31 mouse cellular contexts compared by ENCODE assay signal in genomic region chr8:123188006-123188405, GRCm38 (mm10). TPM values are rescaled to one million over a fixed set of nuclear protein-coding genes. Genes with fewer than 3 reads are reported as not detected.
A peak's percentile ranks its signal among the peaks of the same experiment; 100 is the strongest.
DNase-seq lines count a peak whose midpoint lies in the region; ATAC-seq and TF ChIP-seq lines count a peak whose summit lies in the region.
"Had no signal": no experiment of that assay in that cellular context is flagged by ENCODE, and none has a peak within 500 bp of the region (broad histone marks: within the 10 kb centered on the region; RNA-seq: fewer than 3 reads in every experiment).

No protein-coding gene starts in this region.

- H3K36me3 ChIP-seq in embryonic facial prominence, embryonic 15.5 days, result no peaks in the 10 kb centered on the region
- H3K36me3 ChIP-seq in myocyte (ENCODE audit: control insufficient read depth, insufficient read depth), result no peaks in the 10 kb centered on the region
- no peaks in the 10 kb centered on the region for H3K36me3 ChIP-seq in intestine, embryonic 15.5 days
- H3K36me3 ChIP-seq: forebrain, embryonic 10.5 days; G1E; heart, embryonic 10.5 days; heart, embryonic 13.5 days; hindbrain, embryonic 12.5 days; hindbrain, embryonic 15.5 days had no signal

- no peak for DNase-seq in gastrocnemius, adult 2 months
- no peak for DNase-seq in gastrocnemius, postnatal 14 days
- no peak for DNase-seq in cerebellum, postnatal 14 days
- DNase-seq in cerebellum, postnatal 36 days, result no peak
- DNase-seq: adrenal gland, adult 2 months; adrenal gland, postnatal 25 days; B cell, adult 2 months; cerebellum, adult 18-20 months; cerebellum, adult 9-10 months; cerebellum, postnatal 25 days; embryo, embryonic 11 days; gastrocnemius, postnatal 36 days; heart, adult 2 months; heart, postnatal 14 days; kidney, adult 11 months had no signal

- no peak overlapping the region for H3K4me2 ChIP-seq in embryonic facial prominence, embryonic 15.5 days (replicated peaks)
- peak overlapping the region; percentile 24 for H3K4me2 ChIP-seq in myocyte (ENCODE audit: low read depth)
- H3K4me2 ChIP-seq in intestine, embryonic 15.5 days (replicated peaks), result no peak overlapping the region
- H3K4me2 ChIP-seq: forebrain, embryonic 13.5 days; heart, embryonic 13.5 days; hindbrain, embryonic 12.5 days; hindbrain, embryonic 15.5 days had no signal

- no peak for ATAC-seq in embryonic facial prominence, embryonic 15.5 days (ENCODE audit: insufficient number of reproducible peaks, low FRiP score, low TSS enrichment, low read depth)
- ATAC-seq in intestine, embryonic 15.5 days, result no peak
- ATAC-seq: forebrain, embryonic 13.5 days; forebrain, embryonic 16.5 days had no signal

- peak overlapping the region; percentile 84 for H3K27ac ChIP-seq in gastrocnemius, adult 2 months
- peak overlapping the region; percentile 87 for H3K27ac ChIP-seq in brown adipose tissue, adult 24 weeks (replicated peaks; ENCODE audit: low read depth, low read length)
- H3K27ac ChIP-seq in embryonic facial prominence, embryonic 15.5 days (replicated peaks), result peak overlapping the region; percentile 66; the same call in 1 of the 2 replicates
- H3K27ac ChIP-seq in intestine, embryonic 15.5 days, result no peak overlapping the region
- H3K27ac ChIP-seq: forebrain, embryonic 13.5 days; heart, adult 2 months; heart, embryonic 13.5 days; hindbrain, embryonic 12.5 days; hindbrain, embryonic 15.5 days had no signal

- H3K9me3 ChIP-seq in embryonic facial prominence, embryonic 15.5 days (replicated peaks), result no peaks in the 10 kb centered on the region
- no peaks in the 10 kb centered on the region for H3K9me3 ChIP-seq in intestine, embryonic 15.5 days
- H3K9me3 ChIP-seq: forebrain, embryonic 10.5 days; forebrain, embryonic 13.5 days; G1E; heart, embryonic 10.5 days; heart, embryonic 13.5 days; hindbrain, embryonic 12.5 days; hindbrain, embryonic 15.5 days had no signal

- intact Hi-C loops in gastrocnemius, adult 2 months (cut with DNase I), result no loop called here
- intact Hi-C loops in gastrocnemius, postnatal 14 days (cut with DNase I; ENCODE audit: low total_unique reads), result loop anchor here (5.0 kb wide), 1 partner anchor 41 kb away; no protein-coding TSS in a partner anchor

- 61% methylated on average over 2 of the region's 2 CpGs for WGBS in embryonic facial prominence, embryonic 15.5 days
- WGBS in intestine, embryonic 15.5 days, result 75% methylated on average over 2 of the region's 2 CpGs

- TF ChIP-seq POLR2A in myocyte (IDR thresholded peaks at IDR 0.05; ENCODE audit: insufficient read length, low read depth), result no peak

- no peaks in the 10 kb centered on the region for H3K79me2 ChIP-seq in myocyte (ENCODE audit: control insufficient read depth, insufficient read depth)

- H3K27me3 ChIP-seq in embryonic facial prominence, embryonic 15.5 days, result no peaks in the 10 kb centered on the region
- no peaks in the 10 kb centered on the region for H3K27me3 ChIP-seq in myocyte (ENCODE audit: control insufficient read depth, insufficient read depth, insufficient read length)
- no peaks in the 10 kb centered on the region for H3K27me3 ChIP-seq in intestine, embryonic 15.5 days (replicated peaks)
- H3K27me3 ChIP-seq: forebrain, embryonic 13.5 days; hindbrain, embryonic 12.5 days; hindbrain, embryonic 15.5 days had no signal

- no peak overlapping the region for H3ac ChIP-seq in myocyte (ENCODE audit: control insufficient read depth, insufficient read length)

- peaks cover 9% of the 10 kb centered on the region for H3K4me1 ChIP-seq in brown adipose tissue, adult 24 weeks (ENCODE audit: control insufficient read depth, insufficient read depth, insufficient read length, low read length)
- peaks cover 58% of the 10 kb centered on the region for H3K4me1 ChIP-seq in embryonic facial prominence, embryonic 15.5 days
- H3K4me1 ChIP-seq in intestine, embryonic 15.5 days (replicated peaks), result peaks cover 23% of the 10 kb centered on the region
- H3K4me1 ChIP-seq: hindbrain, embryonic 15.5 days had no signal

- TF ChIP-seq CTCF in gastrocnemius, adult 2 months (IDR thresholded peaks at IDR 0.05), result no peak

- peak overlapping the region; percentile 64 for H3K4me3 ChIP-seq in gastrocnemius, adult 2 months
- peak overlapping the region; percentile 49 for H3K4me3 ChIP-seq in brown adipose tissue, adult 24 weeks (ENCODE audit: insufficient read depth, low read depth, low read length)
- H3K4me3 ChIP-seq in embryonic facial prominence, embryonic 15.5 days (replicated peaks), result no peak overlapping the region
- no peak overlapping the region for H3K4me3 ChIP-seq in myocyte
- H3K4me3 ChIP-seq in intestine, embryonic 15.5 days (replicated peaks), result no peak overlapping the region
- H3K4me3 ChIP-seq: forebrain, embryonic 10.5 days; forebrain, embryonic 13.5 days; heart, embryonic 10.5 days; heart, embryonic 13.5 days; hindbrain, embryonic 12.5 days; hindbrain, embryonic 15.5 days had no signal

- no peak overlapping the region for H3K9ac ChIP-seq in embryonic facial prominence, embryonic 15.5 days
- H3K9ac ChIP-seq in intestine, embryonic 15.5 days, result no peak overlapping the region
- H3K9ac ChIP-seq: forebrain, embryonic 13.5 days; heart, embryonic 13.5 days; hindbrain, embryonic 12.5 days; hindbrain, embryonic 15.5 days had no signal

TF ChIP-seq in myocyte, 11 proteins besides CTCF, POLR2A, EP300 and RAD21:
- TF ChIP-seq E2F4 (IDR thresholded peaks at IDR 0.05; ENCODE audit: insufficient read depth) (no peak), MYOD1 (IDR thresholded peaks at IDR 0.05; ENCODE audit: control insufficient read depth in 1 of 3, insufficient read length in 2 of 3, low read depth in 2 of 3) (no peak), POLR2AphosphoS2 (IDR thresholded peaks at IDR 0.05; ENCODE audit: insufficient read length, low read depth) (no peak), TCF12 (IDR thresholded peaks at IDR 0.05; ENCODE audit: insufficient read depth, poor library complexity, severe bottlenecking) (no peak), SRF (IDR thresholded peaks at IDR 0.05; ENCODE audit: control insufficient read depth, insufficient read length, low read depth) (no peak), MAX (IDR thresholded peaks at IDR 0.05; ENCODE audit: low read depth) (no peak), USF1 (IDR thresholded peaks at IDR 0.05; ENCODE audit: low read depth) (no peak), REST (IDR thresholded peaks at IDR 0.05; ENCODE audit: insufficient read depth, insufficient read length) (no peak), TCF3 (IDR thresholded peaks at IDR 0.05; ENCODE audit: insufficient read length, low read depth) (no peak), MYOG (IDR thresholded peaks at IDR 0.05; ENCODE audit: control insufficient read depth in 1 of 3, insufficient read depth in 1 of 3, insufficient read length in 2 of 3, low read depth in 2 of 3) (no peak), CEBPB (IDR thresholded peaks at IDR 0.05; ENCODE audit: insufficient read depth, poor library complexity, severe bottlenecking) (no peak)

RNA-seq across cellular contexts. Expression of gene Dpep1, which starts 2.0 kb away (rescaled TPM):
- 10 to 100 TPM; 13.6 to 16.7 TPM for total RNA-seq in gastrocnemius, adult 2 months (2021)
- total RNA-seq in gastrocnemius, postnatal 14 days (2021), result 10 to 100 TPM; 11.8 to 20.9 TPM
- polyA plus RNA-seq in brown adipose tissue, adult 24 weeks (2012; ENCODE audit: insufficient read depth, insufficient read length, missing spikeins), result 29.4 and 31.2 TPM in 2 replicates
- 14.3 and 18.6 TPM in 2 replicates for polyA plus RNA-seq in embryonic facial prominence, embryonic 15.5 days (2015; fragmentation: Nextera tagmentation; extraction: Ambion mirVana)
- polyA plus RNA-seq in myocyte (2012; fragmentation: generic; extraction: Trizol), result 12.9 TPM
- 3.9 and 5.4 TPM in 2 replicates for polyA plus RNA-seq in intestine, embryonic 15.5 days (2015; fragmentation: Nextera tagmentation; extraction: Ambion mirVana)
- total RNA-seq: CH12.LX; granulocyte monocyte progenitor cell, adult 5-6 weeks; hematopoietic stem cell, adult 5-6 weeks had no signal
- polyA plus RNA-seq: cortical plate, adult 2 months; forebrain, embryonic 13.5 days; G1E had no signal

RNA-seq across cellular contexts. Expression of gene Chmp1a, which starts 24.6 kb away (rescaled TPM):
- total RNA-seq in gastrocnemius, adult 2 months (2021), result 10 to 100 TPM; 42.6 to 43.8 TPM
- 10 to 100 TPM; 41.6 to 53.3 TPM for total RNA-seq in gastrocnemius, postnatal 14 days (2021)
- polyA plus RNA-seq in brown adipose tissue, adult 24 weeks (2012; ENCODE audit: insufficient read depth, insufficient read length, missing spikeins), result 34.7 and 39.5 TPM in 2 replicates
- 165 TPM in 2 replicates for polyA plus RNA-seq in embryonic facial prominence, embryonic 15.5 days (2015; fragmentation: Nextera tagmentation; extraction: Ambion mirVana)
- 114 TPM for polyA plus RNA-seq in myocyte (2012; fragmentation: generic; extraction: Trizol)
- polyA plus RNA-seq in intestine, embryonic 15.5 days (2015; fragmentation: Nextera tagmentation; extraction: Ambion mirVana), result 142 and 148 TPM in 2 replicates

RNA-seq across cellular contexts. Expression of gene Spata33, which starts 24.6 kb away (rescaled TPM):
- total RNA-seq in gastrocnemius, adult 2 months (2021), result 1 to 10 TPM; 1.2 to 1.8 TPM
- 1 to 10 TPM; 1.6 to 1.8 TPM for total RNA-seq in gastrocnemius, postnatal 14 days (2021)
- 5.8 TPM in 1 of 2 replicates, not detected in the other for polyA plus RNA-seq in brown adipose tissue, adult 24 weeks (2012; ENCODE audit: insufficient read depth, insufficient read length, missing spikeins)
- polyA plus RNA-seq in embryonic facial prominence, embryonic 15.5 days (2015; fragmentation: Nextera tagmentation; extraction: Ambion mirVana), result 6.9 and 9.8 TPM in 2 replicates
- 2.5 TPM for polyA plus RNA-seq in myocyte (2012; fragmentation: generic; extraction: Trizol)
- polyA plus RNA-seq in intestine, embryonic 15.5 days (2015; fragmentation: Nextera tagmentation; extraction: Ambion mirVana), result 1.8 and 2.3 TPM in 2 replicates
- total RNA-seq: hematopoietic stem cell, adult 5-6 weeks had no signal

RNA-seq across cellular contexts. Expression of gene Sult5a1, which starts 29.9 kb away (rescaled TPM):
- total RNA-seq in gastrocnemius, adult 2 months (2021), result 1 to 10 TPM; 2.1 to 2.5 TPM
- total RNA-seq in gastrocnemius, postnatal 14 days (2021), result 1 to 10 TPM; 5.7 to 6.9 TPM
- 3.4 and 4.3 TPM in 2 replicates for polyA plus RNA-seq in brown adipose tissue, adult 24 weeks (2012; ENCODE audit: insufficient read depth, insufficient read length, missing spikeins)
- polyA plus RNA-seq in embryonic facial prominence, embryonic 15.5 days (2015; fragmentation: Nextera tagmentation; extraction: Ambion mirVana), result 47.8 and 50.7 TPM in 2 replicates
- 0.08 TPM for polyA plus RNA-seq in myocyte (2012; fragmentation: generic; extraction: Trizol)
- polyA plus RNA-seq in intestine, embryonic 15.5 days (2015; fragmentation: Nextera tagmentation; extraction: Ambion mirVana), result 12.1 and 12.3 TPM in 2 replicates
- total RNA-seq: granulocyte monocyte progenitor cell, adult 5-6 weeks; hematopoietic stem cell, adult 5-6 weeks had no signal
- polyA plus RNA-seq: G1E had no signal

RNA-seq across cellular contexts. Expression of gene Cdk10, which starts 36.6 kb away (rescaled TPM):
- total RNA-seq in gastrocnemius, adult 2 months (2021), result 10 to 100 TPM; 13.0 to 15.2 TPM
- 10 to 100 TPM; 11.5 to 12.0 TPM for total RNA-seq in gastrocnemius, postnatal 14 days (2021)
- 11.4 and 12.3 TPM in 2 replicates for polyA plus RNA-seq in brown adipose tissue, adult 24 weeks (2012; ENCODE audit: insufficient read depth, insufficient read length, missing spikeins)
- 36.2 and 38.3 TPM in 2 replicates for polyA plus RNA-seq in embryonic facial prominence, embryonic 15.5 days (2015; fragmentation: Nextera tagmentation; extraction: Ambion mirVana)
- polyA plus RNA-seq in myocyte (2012; fragmentation: generic; extraction: Trizol), result 31.0 TPM
- polyA plus RNA-seq in intestine, embryonic 15.5 days (2015; fragmentation: Nextera tagmentation; extraction: Ambion mirVana), result 24.2 and 25.4 TPM in 2 replicates

Comparison
In these comparisons a context has a peak if more than half of its experiments do, and no peak if none do; other contexts are left out.
1. H3K4me3 ChIP-seq: peak in gastrocnemius, adult 2 months (single experiment) and brown adipose tissue, adult 24 weeks (single experiment); none in embryonic facial prominence, embryonic 15.5 days (single experiment), myocyte (single experiment) and intestine, embryonic 15.5 days (single experiment).